Mouse (Mus musculus): ENCODE measurements around the gene Gpr146. TPM values are rescaled to one million over a fixed set of nuclear protein-coding genes. Genes with fewer than 3 reads are reported as not detected.

Gpr146 gene
- polyA plus RNA-seq (2012; rRNA removed; ENCODE audit: low replicate concordance): 34.4 and 64.9 TPM in 2 replicates

GRCm38 (mm10) chr5:139377468-139378270 is at the start of gene Gpr146:
Gpr146 (plus strand) TSS chr5:139377697.

GRCm38 (mm10) chr5:139351134-139351533 is 26.4 kb upstream of the Gpr146 start, which contains the start of gene Cox19:
Cox19 (minus strand) TSS chr5:139351418.

GRCm38 (mm10) chr5:139352317-139352716 is 25.2 kb upstream of the Gpr146 start, which contains the start of gene Cyp2w1:
Cyp2w1 (plus strand) TSS chr5:139352617.

DNA sequence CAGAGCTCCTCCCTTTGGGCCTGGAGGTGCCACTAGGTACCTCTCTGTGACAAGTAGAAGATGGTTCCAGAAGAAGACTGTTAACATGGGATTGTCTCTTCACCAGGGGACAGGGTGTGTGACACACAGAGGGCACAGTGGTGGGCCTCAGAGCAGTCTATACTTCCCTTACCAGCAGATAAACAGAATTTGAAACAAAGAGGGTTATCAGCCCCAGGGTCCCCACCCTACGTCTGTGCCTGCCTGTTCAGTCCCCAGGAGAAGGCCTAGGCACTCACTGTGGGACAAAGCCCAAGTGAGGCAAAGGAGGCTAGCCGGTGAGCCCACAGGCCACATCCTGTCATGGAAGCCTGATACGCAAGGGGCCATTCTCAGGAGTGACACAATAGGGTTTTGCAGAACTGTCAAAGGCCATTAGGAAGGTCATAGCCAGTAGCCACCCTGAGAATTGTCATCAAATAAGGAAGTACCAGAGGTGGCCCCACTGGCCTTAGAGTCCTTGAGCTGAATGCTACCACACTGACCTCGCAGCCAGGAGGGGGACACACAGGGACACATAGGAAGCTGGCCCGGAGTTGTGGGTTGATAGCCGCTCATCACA is 27.4 kb downstream of the Gpr146 start, which contains the start of gene C130050O18Rik:
TSS of gene C130050O18Rik (plus strand) at position 480 of the 601 bp plus-strand sequence.

GRCm38 (mm10) chr5:139423026-139423865 is 45.7 kb downstream of the Gpr146 start, which contains the start of gene Gper1:
Gper1 (plus strand) TSS chr5:139423151.

Other genes starting within 250 kb of the Gpr146 start
- gene Prkar1b, start 227.7 kb upstream of the Gpr146 start, polyA plus RNA-seq (2012; rRNA removed; ENCODE audit: low replicate concordance): 7.4 and 27.9 TPM in 2 replicates
- gene Dnaaf5, start 227.5 kb upstream of the Gpr146 start, polyA plus RNA-seq (2012; rRNA removed; ENCODE audit: low replicate concordance): 13.9 and 21.5 TPM in 2 replicates
- 47.0 and 57.2 TPM in 2 replicates for gene Sun1, start 177.1 kb upstream of the Gpr146 start, polyA plus RNA-seq (2012; rRNA removed; ENCODE audit: low replicate concordance)
- 76.9 and 154 TPM in 2 replicates for gene Get4, start 125.4 kb upstream of the Gpr146 start, polyA plus RNA-seq (2012; rRNA removed; ENCODE audit: low replicate concordance)
- gene Adap1, start 52.1 kb upstream of the Gpr146 start, polyA plus RNA-seq (2012; rRNA removed; ENCODE audit: low replicate concordance): 36.3 and 61.5 TPM in 2 replicates
- gene Cox19, start 26.3 kb upstream of the Gpr146 start, polyA plus RNA-seq (2012; rRNA removed; ENCODE audit: low replicate concordance): 131 and 211 TPM in 2 replicates
- gene Cyp2w1, start 25.1 kb upstream of the Gpr146 start, polyA plus RNA-seq (2012; rRNA removed; ENCODE audit: low replicate concordance): not detected in 2 replicates
- 1.9 and 3.7 TPM in 2 replicates for gene C130050O18Rik, start 27.6 kb downstream of the Gpr146 start, polyA plus RNA-seq (2012; rRNA removed; ENCODE audit: low replicate concordance)
- gene Gper1, start 45.5 kb downstream of the Gpr146 start, polyA plus RNA-seq (2012; rRNA removed; ENCODE audit: low replicate concordance): 7.3 and 9.9 TPM in 2 replicates
- 9.0 and 18.2 TPM in 2 replicates for gene 3110082I17Rik, start 82.8 kb downstream of the Gpr146 start, polyA plus RNA-seq (2012; rRNA removed; ENCODE audit: low replicate concordance)
- 21.4 and 28.9 TPM in 2 replicates for gene Zfand2a, start 106.9 kb downstream of the Gpr146 start, polyA plus RNA-seq (2012; rRNA removed; ENCODE audit: low replicate concordance)
- gene Uncx, start 165.8 kb downstream of the Gpr146 start, polyA plus RNA-seq (2012; rRNA removed; ENCODE audit: low replicate concordance): not detected in 2 replicates

Data from subcutaneous adipose tissue, adult 2 months (tissue).